Mouse (Mus musculus): ENCODE measurements around the gene Fzd5.

DNA sequence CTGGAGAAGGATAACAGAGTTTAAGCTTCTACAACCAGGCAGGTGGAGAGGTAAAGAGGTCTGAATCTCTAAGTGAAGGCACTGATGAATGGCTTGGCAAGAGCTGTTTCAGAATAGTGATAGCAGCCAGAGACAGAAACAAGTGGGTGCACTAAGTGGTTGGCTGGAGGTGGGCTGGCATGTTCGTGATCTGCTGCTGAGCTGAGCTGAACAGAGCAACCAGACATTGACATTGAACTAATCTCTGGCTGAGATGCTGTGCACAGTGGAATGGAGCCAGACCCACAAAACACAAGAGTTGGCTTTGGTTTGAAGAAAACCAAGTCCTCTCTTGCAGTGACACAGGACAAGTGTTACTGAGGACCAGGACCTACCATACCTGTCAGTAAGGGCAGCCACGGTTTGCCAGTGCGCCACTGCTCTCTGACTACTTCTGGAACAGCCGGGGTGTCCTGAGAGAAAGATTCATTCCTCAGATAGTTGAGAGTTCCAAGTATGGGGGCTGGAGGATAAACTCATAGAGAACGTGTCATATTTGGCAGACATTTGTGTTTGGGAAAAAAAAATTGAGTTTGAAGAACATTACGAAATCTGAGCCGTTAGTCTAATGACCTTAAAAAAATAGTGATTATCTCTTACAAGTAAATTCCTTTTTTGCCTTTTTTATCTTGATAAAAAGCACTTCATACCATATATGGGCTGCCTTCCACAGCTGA is 20.8 kb downstream of the Fzd5 start:
- TF ChIP-seq POLR2A (IDR thresholded peaks at IDR 0.05; ENCODE audit: insufficient read depth, low read depth, low read length) (no peak), CTCF (IDR thresholded peaks at IDR 0.05; ENCODE audit: insufficient read depth, low read depth, low read length) (no peak)

Measured in olfactory bulb, adult 2 months (tissue).